Mouse (Mus musculus) liver, embryonic 14.5 days (tissue): ENCODE results near the gene E2f4. TPM values are rescaled to one million over a fixed set of nuclear protein-coding genes. Genes with fewer than 3 reads are reported as not detected.

ENCODE experiments used
- ATAC-seq: fragments of 200-750 bp; cut with Nextera tagmentation; 2 replicates; pipeline ENCODE4 v1.8.0; 2017; ENCODE audit warnings: moderate number of reproducible peaks, mild to moderate bottlenecking, moderate library complexity; ENCODE audit not compliant: insufficient read depth
- DNase-seq, 3 experiments: peaks; one replicate each; pipeline ENCODE4 v3.0.0-alpha.2; 2012 to 2013; ENCODE audit warnings: low read depth in 3 of 3, low spot score in 3 of 3
- H3K27ac ChIP-seq: fragments of 300-500 bp; sonication (generic); 2 replicates; pipeline ENCODE4 v1.5.1; 2014; ENCODE audit warnings: moderate library complexity, mild to moderate bottlenecking, control low read depth, inconsistent platforms
- H3K27me3 ChIP-seq: fragments of 300-500 bp; sonication (generic); 2 replicates; pipeline ENCODE4 v1.6.1; 2014; ENCODE audit warnings: mild to moderate bottlenecking, low read length, moderate library complexity; ENCODE audit not compliant: control insufficient read depth, insufficient read depth
- H3K36me3 ChIP-seq: fragments of 300-500 bp; sonication (generic); replicated peaks from 2 replicates; pipeline ENCODE4 v1.6.1; 2014; ENCODE audit warnings: low read depth; ENCODE audit not compliant: control insufficient read depth, insufficient read depth
- H3K4me1 ChIP-seq, 2 experiments: fragments of 200-500 bp in 1 of 2; fragments of 300-500 bp in 1 of 2; sonication (generic) in 1 of 2; replicated peaks; 2 replicates each; pipeline ENCODE4 v1.6.1; 2012 to 2014; ENCODE audit warnings: antibody characterized with exemption in 1 of 2, inconsistent platforms in 1 of 2, low read length in 1 of 2; ENCODE audit not compliant: control insufficient read depth in 2 of 2, insufficient read depth in 2 of 2
- H3K4me2 ChIP-seq: fragments of 300-500 bp; sonication (generic); 2 replicates; pipeline ENCODE4 v1.6.1; 2014; ENCODE audit warnings: low read depth, mild to moderate bottlenecking, control low read depth, moderate library complexity
- H3K4me3 ChIP-seq, 2 experiments: fragments of 200-500 bp in 1 of 2; fragments of 300-500 bp in 1 of 2; sonication (generic) in 1 of 2; 2 replicates each; pipeline ENCODE4 v1.5.1; 2012 to 2014; ENCODE audit warnings: low read depth in 2 of 2, low read length in 2 of 2, mild to moderate bottlenecking in 2 of 2, control low read depth in 1 of 2, inconsistent platforms in 1 of 2, moderate library complexity in 1 of 2; ENCODE audit not compliant: insufficient read depth in 1 of 2
- H3K9ac ChIP-seq: fragments of 300-500 bp; sonication (generic); replicated peaks from 2 replicates; pipeline ENCODE4 v1.6.1; 2014; ENCODE audit warnings: mild to moderate bottlenecking, control low read depth, moderate library complexity
- H3K9me3 ChIP-seq: fragments of 300-500 bp; sonication (generic); 2 replicates; pipeline ENCODE4 v1.6.1; 2016; ENCODE audit warnings: low read length, mixed read lengths; ENCODE audit not compliant: control insufficient read depth
- CTCF ChIP-seq: IDR thresholded peaks from 2 replicates; pipeline ENCODE4 v1.5.1; 2016; ENCODE audit warnings: antibody characterized with exemption, low read depth, control low read depth
- EP300 ChIP-seq: IDR thresholded peaks from 2 replicates; pipeline ENCODE4 v1.6.1; 2016; ENCODE audit warnings: antibody characterized with exemption, low read depth
- WGBS: fragments of 180-500 bp; shearing (Covaris S2); extraction: QIAGEN DNeasy Blood & Tissue Kit; methylation state at CpG from one replicate; pipeline ENCODE4 v1.1.7; 2014; ENCODE audit not compliant: insufficient replicate concordance; 5-methylcytosine and 5-hydroxymethylcytosine counted together
- polyA plus RNA-seq, 2 experiments: library from polyadenylated mRNA; depleted of rRNA in 1 of 2; stranded (reverse) in 1 of 2; unstranded in 1 of 2; fragments of >200 nt; fragmentation: Nextera tagmentation in 1 of 2; extraction: Ambion mirVana in 1 of 2; gene quantifications; 2 replicates each; pipeline versions ENCODE4 v1.2.1 to v1.2.3; 2012 to 2014

E2f4 gene
- polyA plus RNA-seq, 2 experiments = 206 to 275 TPM

GRCm38 (mm10) chr8:105259721-105260320 lies 37.6 kb upstream of the E2f4 start:
- Histone ChIP-seq H3K4me1 (peaks cover 13 to 21% of the 10 kb centered on the region in 2 experiments), H3K9ac (no peak overlapping the region), H3K36me3 (no peaks in the 10 kb centered on the region), H3K4me3 (peak overlapping the region; percentile 14 to 20; a peak in 2 of 4 replicates), H3K27me3 (peaks cover 16% of the 10 kb centered on the region), H3K27ac (no peak overlapping the region), H3K9me3 (no peaks in the 10 kb centered on the region), H3K4me2 (peak overlapping the region; percentile 62)
- DNase-seq (no peak), ATAC-seq (no peak)
- TF ChIP-seq CTCF = peak; percentile 99
- TF ChIP-seq EP300 = no peak
- 3% methylated on average over 30 of the region's 30 CpGs for whole genome bisulfite sequencing

- ATAC-seq (no peak), DNase-seq (no peak)
- no peak for TF ChIP-seq CTCF
- no peak for TF ChIP-seq EP300
- Histone ChIP-seq H3K4me1 (peaks cover 10 to 20% of the 10 kb centered on the region in 2 experiments), H3K4me2 (no peak overlapping the region; the same call in 1 of the 2 replicates), H3K27me3 (peaks cover 21% of the 10 kb centered on the region), H3K27ac (no peak overlapping the region), H3K9ac (no peak overlapping the region), H3K36me3 (no peaks in the 10 kb centered on the region), H3K4me3 (no peak overlapping the region), H3K9me3 (no peaks in the 10 kb centered on the region)
- WGBS = 65% methylated on average over 7 of the region's 7 CpGs
These were observed 36.9 kb upstream of the E2f4 start for GRCm38 (mm10) chr8:105260371-105261099.

- Histone ChIP-seq H3K4me3 (no peak overlapping the region), H3K9me3 (no peaks in the 10 kb centered on the region), H3K36me3 (no peaks in the 10 kb centered on the region), H3K27me3 (peaks cover 25% of the 10 kb centered on the region), H3K4me1 (peaks cover 6 to 16% of the 10 kb centered on the region in 2 experiments), H3K9ac (no peak overlapping the region), H3K27ac (no peak overlapping the region), H3K4me2 (no peak overlapping the region)
- TF ChIP-seq CTCF (0 out of 2 replicates have a peak, but pooled peaks have one; percentile 13), EP300 (no peak)
- no peak for ATAC-seq
- whole genome bisulfite sequencing = 66% methylated on average over 12 of the region's 12 CpGs
- no peak for DNase-seq
These were observed 36.0 kb upstream of the E2f4 start for GRCm38 (mm10) chr8:105261326-105261980.

- Histone ChIP-seq H3K36me3 (no peaks in the 10 kb centered on the region), H3K4me1 (peaks cover 6 to 16% of the 10 kb centered on the region in 2 experiments), H3K9me3 (no peaks in the 10 kb centered on the region), H3K27ac (no peak overlapping the region), H3K4me3 (peak overlapping the region; percentile 78 to 89; a peak in 3 of 4 replicates), H3K27me3 (peaks cover 43% of the 10 kb centered on the region), H3K9ac (no peak overlapping the region), H3K4me2 (peak overlapping the region; percentile 98)
- TF ChIP-seq EP300 (no peak), CTCF (no peak)
- WGBS = 43% methylated on average over 16 of the region's 16 CpGs
- ATAC-seq (no peak), DNase-seq (no peak)
These were observed 34.1 kb upstream of the E2f4 start for GRCm38 (mm10) chr8:105263244-105263912.
